Mouse (Mus musculus): ENCODE data around the gene Gimap1.

DNA sequence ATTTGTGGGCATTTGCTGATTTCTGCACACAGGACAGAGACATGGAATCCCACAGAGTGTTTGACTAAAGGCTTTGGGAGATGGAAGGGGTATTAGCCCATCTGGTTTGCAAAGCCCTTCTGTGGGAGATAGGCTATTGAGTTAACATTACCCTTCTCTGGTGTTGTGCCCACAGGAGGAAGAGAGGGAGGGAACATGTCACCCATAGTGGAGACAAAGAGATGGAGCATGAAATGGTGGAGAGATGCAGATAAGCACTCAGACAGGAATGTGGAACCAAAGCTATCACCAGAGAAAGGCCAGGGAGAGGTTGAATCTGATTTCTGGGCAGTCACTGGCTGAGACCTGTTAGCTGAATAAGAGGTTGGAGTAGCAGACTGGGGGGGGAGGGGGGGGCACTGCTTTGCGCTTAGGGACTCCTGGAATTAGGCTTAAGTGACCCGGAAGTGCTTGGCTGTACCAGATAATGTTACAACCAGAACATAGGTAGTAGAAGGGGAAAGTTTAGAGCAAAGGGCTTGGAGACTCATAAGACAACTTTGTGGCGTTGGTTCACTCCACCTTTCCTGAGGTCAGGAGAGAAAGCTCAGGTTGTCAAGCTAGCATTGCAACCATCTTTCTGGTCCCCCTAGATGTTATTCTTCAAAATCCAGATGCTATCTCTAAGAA is 1.8 kb downstream of the Gimap1 start:
- TF ChIP-seq POLR2A (IDR thresholded peaks at IDR 0.05; ENCODE audit: control insufficient read depth, extremely low read depth, insufficient read depth, low read length, poor library complexity) (no peak), CTCF (IDR thresholded peaks at IDR 0.05; ENCODE audit: borderline replicate concordance, control insufficient read depth, extremely low read depth, insufficient read depth, low read length, poor library complexity) (no peak)
